Mouse (Mus musculus): Measurements from ENCODE around the gene Cacna1c.

Gene Cacna1c

DNA sequence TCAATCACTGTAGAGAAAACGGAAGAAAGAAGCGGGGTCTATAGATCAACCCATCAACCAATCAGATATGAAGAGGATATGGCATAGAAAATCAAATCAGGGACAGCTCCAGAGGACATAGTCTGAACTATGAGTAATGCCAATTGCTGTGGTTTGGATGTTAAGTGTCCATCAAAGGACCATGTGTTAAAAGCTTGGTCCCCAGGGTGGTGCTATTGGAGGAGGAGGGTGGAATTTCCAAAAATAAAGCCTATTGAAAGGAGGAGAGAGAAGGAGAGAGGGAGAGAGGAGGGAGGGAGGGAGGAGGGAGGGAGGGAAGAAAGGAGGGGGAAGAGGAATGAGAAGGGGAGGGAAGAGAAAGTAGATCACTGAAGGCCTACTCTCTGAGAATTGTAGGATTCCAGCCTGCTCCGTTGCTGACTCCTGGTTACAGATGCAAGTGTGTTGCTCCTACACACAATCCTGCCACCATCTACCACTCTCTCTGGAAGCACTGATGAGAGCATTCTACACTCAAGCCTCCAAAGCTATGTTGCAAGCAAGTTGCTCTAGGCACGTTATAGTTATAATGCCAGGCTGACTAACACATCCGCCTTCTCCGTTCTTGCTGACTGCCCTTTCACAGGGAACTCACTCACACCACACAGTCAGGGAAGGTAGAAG lies 547.0 kb downstream of the Cacna1c start:
- DNase-seq (ENCODE audit: low spot score) = no peak

DNA sequence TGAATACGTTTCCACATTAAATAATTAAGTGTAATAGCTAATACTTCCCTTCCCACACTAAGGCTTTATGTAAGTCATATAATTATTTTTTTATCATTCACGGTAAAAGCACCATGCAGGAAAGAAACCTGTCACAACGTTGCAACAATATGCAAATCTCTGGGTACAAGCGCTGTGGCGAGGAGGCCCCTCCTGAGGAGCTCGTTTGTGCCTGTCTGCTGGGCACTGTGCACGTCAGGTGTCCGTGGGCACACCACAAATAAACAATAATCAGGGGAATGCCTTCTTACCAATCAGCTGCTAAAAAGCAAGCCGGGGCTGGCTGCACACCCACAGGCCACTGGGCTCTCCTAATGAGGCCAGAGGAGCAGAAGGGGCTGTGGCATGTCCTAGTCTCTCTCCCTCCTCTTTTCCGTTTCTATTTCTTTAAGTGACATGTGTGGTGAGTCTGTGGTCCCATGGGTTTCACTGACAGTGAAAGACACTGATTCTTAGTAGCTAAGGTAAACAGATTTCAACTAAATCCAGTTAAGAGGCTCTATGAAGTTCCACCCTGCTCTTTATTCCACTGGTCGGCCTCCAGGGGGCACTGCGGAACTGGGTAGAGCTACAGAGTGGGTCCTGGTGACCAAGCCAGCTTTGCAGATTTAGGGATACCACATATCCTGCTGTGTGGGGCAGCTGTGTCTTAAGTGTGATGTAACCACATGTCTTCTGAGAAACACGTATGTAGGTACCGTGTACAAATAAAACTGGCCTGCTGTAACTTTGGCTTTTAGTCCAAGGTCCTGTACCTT lies 549.8 kb downstream of the Cacna1c start:
- peak; percentile 75 for DNase-seq (ENCODE audit: low spot score)

GRCm38 (mm10) chr6:118644866-118645265 lies 551.4 kb downstream of the Cacna1c start:
- DNase-seq (ENCODE audit: low spot score) = no peak

GRCm38 (mm10) chr6:118643541-118643940 lies 552.7 kb downstream of the Cacna1c start:
- no peak for DNase-seq (ENCODE audit: low spot score)

DNA sequence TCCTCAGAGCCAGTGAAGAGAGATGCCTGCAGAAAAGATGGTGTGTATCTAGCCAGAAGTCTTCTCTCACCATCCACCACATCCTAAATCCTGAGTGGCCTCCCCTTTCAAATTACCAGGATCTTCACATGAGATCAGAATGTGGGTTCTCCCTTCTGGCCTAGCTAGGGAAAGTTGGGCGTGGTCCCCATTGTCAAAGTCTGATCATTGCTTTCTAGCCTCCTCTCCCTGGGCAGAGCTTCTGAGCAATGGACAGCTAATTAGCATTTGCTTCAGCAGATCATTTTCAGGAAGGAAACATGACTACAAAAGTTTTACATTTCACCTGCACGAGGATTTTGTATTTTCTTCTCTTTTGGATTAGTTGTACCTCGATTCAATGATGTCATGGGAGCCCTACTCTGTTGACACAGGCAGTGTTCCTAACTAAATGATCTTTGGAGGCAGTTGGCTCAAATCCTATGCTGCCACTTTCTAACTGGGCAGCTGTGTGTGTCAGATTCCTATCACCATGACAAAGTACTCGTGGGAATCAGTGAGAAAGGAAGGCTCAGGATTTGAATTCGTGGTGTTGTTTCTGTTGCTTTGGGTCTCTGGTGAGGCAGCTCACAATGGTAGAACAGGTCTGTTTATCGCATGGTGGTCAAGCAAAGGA lies 554.4 kb downstream of the Cacna1c start:
- no peak for DNase-seq (ENCODE audit: low spot score)

DNA sequence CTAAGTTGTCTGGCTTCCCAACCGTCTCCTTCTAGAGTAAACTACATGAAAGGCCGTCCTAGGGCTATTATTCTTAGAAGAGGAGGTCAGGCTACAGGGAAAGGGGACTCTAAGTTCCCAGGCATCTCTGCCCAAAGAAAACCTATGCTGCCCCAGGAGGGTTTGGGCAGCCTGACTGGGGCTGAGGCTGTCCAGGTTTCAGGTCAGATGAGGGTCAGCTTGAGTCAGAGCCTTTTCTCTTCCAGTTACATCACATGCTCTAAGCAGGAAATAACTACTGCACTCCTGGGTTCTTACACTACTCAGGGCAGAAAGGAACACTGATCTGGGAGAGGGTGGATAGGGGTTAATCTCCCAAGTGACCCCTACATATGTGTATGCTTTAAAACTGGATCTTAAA lies 556.4 kb downstream of the Cacna1c start:
- DNase-seq (ENCODE audit: low spot score) = no peak

- no peak for DNase-seq (ENCODE audit: low spot score)
Observed at GRCm38 (mm10) chr6:118638911-118639310, 557.3 kb downstream of the Cacna1c start.

GRCm38 (mm10) chr6:118632491-118632890 lies 563.7 kb downstream of the Cacna1c start:
- no peak for DNase-seq (ENCODE audit: low spot score)

DNA sequence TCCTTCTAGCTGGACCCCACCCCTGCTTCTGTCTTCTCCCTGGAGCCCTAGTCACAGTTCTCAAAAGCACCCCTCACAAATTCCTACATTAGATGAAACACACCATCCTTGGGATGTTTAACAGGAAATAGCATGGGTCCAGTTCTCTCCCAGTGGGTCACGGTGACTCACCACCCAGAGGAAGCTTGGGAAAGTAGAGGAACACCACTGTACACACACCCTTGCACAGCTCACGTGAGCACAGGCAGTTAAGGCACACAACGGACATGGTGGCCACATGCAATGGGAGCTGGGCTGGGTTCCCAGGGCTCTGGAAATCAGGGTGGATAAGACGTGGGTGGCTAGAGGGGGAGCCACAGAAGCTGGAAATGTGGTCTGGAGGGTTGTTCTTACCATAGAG lies 566.2 kb downstream of the Cacna1c start:
- DNase-seq (ENCODE audit: low spot score) = no peak

- no peak for DNase-seq (ENCODE audit: low spot score)
Observed at GRCm38 (mm10) chr6:118626246-118626645, 570.0 kb downstream of the Cacna1c start.

DNA sequence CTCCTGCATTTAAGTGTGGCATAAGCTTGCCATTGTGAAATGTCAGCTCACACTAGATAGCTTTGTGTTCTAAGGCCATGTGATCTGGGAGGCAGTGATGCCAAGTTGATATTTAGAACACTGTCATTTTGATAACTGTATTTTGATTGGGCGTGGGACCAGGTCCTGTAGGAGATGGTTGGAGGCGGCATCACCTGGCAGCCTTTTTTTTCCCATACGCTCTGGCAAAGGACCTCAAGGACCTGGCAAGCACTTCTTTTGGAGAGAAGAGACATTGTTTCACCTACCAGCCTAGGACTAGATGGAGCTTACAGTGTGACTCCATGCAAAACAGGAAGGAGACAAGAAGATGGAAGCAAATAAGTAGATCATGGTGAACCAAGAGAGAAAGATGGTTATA lies 572.6 kb downstream of the Cacna1c start:
- no peak for DNase-seq (ENCODE audit: low spot score)

DNA sequence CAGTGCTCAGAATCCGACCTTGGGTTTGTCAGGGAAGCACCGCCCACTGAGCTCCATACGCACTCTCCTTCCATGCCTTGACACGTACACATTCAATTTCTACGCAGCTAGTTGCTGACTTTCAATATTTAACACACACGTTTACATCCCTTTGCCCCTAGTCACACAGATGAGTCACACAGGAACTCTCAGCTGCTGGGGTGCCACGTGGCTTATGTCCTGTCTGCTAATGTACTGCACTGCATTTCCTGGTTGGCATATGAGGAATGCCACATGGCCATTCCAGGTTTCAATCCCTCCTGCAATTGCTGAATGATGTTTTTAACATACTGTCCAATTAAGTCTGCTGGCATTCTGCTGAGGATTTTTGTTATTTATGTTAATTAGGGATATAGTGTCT lies 574.4 kb downstream of the Cacna1c start:
- no peak for DNase-seq (ENCODE audit: low spot score)

GRCm38 (mm10) chr6:118621406-118621805 lies 574.8 kb downstream of the Cacna1c start:
- DNase-seq (ENCODE audit: low spot score) = no peak

- DNase-seq (ENCODE audit: low spot score) = no peak
Observed at GRCm38 (mm10) chr6:118608906-118609305, 587.3 kb downstream of the Cacna1c start.

GRCm38 (mm10) chr6:118605974-118606373 lies 590.2 kb downstream of the Cacna1c start:
- DNase-seq (ENCODE audit: low spot score) = no peak

DNA sequence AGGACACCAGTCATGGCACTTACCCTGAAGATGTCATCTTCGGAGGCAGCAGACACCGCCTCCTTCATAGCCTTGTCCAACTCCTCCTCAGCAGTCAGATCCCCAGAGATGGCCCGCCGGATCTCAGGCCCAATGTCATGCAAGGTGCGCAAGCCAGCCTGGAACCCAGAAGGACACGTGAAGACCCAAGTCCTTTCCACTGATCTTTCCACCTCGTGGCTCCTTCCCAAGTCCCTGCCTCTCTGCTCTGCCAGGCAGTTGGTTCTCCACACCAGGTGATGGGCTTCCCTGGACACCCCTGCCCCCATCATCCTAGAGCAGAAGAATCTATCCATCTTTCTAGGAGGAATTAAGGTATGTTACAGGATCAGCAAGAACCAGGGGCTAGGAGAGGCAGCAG lies 592.4 kb downstream of the Cacna1c start:
- no peak for DNase-seq (ENCODE audit: low spot score)

DNA sequence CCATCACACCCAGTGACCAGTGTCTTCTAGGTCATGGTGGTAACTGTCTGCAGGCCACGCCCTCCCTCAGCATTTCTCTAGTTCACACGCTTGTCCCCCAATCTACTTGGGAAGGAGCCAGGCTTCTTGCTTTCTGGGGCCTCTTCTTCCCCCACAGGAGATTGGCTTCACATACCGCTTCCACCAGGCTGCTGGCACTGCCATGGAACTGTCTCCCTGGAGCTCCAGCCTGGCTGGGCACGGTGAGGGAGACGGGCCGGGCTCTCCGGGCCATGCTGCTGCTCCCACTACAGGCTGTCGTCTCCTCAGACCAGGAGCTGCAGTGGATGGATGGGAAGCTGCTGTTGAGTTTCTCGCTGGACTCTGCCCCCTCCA lies 600.5 kb downstream of the Cacna1c start:
- DNase-seq (ENCODE audit: low spot score) = no peak

DNA sequence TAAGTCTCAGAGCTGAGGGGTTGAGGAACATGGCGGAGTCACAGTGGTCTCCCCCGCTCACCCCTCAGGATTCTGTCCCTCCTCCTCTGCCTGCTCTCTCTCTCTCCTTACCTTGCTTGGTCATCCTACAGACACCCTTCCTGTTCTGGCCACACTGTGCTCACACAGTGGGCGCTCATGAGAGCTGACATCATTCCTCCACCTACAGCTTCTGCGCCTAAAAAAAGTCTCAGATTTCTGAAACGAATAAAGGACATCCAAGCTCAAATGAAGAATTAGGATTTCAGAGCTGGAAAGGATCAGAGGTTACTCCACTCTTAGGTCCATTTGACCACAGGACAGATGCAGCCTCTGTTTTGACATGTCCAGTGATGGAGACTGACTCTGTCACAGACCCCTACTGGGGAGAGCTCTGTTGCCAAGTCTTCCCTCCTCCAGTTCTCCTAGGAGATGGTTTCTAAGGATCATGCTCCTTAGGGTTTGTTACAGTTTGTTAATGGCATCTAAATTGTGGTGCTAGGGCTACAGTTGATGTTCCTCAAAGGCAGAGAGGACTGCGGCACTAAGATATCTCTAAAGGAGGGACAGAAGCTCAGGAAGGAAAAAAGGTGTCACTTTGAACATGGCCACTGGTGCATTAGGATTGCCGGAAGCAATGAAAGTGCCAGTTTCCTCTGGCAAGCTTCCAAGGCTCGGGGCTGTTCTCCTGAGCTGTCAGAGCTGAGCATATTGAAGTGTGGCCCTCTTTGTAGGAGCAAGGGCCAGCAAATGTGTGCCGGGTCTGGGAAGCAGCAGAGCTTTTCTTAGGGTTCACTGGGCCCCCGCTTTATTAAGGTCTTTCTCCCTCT lies 601.2 kb downstream of the Cacna1c start:
- DNase-seq (ENCODE audit: low spot score) = no peak

GRCm38 (mm10) chr6:118594070-118594469 lies 602.1 kb downstream of the Cacna1c start:
- DNase-seq (ENCODE audit: low spot score) = no peak

GRCm38 (mm10) chr6:118593377-118594061 lies 602.7 kb downstream of the Cacna1c start:
- DNase-seq (ENCODE audit: low spot score) = no peak

DNA sequence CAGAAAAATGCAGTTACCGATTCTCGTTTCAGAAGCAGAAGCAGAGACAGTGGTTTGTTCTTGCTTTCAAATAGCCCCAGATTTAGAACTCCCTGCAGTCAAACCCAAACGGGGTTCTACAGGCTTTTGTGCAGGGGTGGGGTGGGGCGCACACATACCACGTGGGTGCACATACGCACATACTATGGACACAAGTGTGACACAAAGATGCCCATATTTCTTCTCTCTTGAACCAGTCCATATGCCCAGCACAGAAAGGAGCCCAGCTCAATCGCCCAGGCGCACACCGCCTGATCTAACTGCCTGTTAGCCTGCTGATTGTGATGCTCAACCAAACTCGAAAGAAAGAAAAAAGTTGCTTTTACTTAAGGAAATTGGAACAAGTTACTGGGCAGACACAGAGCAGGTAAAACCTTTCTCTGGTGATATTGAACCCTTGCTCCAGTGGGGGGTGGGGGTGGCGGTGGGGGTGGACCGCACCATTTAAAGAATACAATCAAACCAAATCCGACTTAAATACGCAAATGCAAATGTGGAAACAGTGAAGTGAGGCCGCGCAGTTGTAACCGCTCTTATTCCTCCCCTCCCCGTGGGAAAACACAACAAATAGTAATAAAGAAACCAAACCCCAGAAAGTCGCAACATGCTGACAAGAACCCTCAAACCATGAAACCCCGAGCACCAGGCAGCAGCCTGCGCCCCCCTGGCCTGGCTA lies 603.4 kb downstream of the Cacna1c start:
- no peak for DNase-seq (ENCODE audit: low spot score)

Measured in urinary bladder, postnatal 25 days (tissue).